Mouse (Mus musculus) megakaryocyte, embryonic 14.5 days (primary cell): ENCODE data around the gene 4932438H23Rik.

Source experiments
- FLI1 ChIP-seq: IDR thresholded peaks from 2 replicates; pipeline ENCODE4 v1.6.1; 2012; ENCODE audit warnings: low read length, inconsistent platforms, mixed read lengths
- GATA1 ChIP-seq: IDR thresholded peaks from 3 replicates; pipeline ENCODE4 v1.6.1; 2012; ENCODE audit warnings: mixed read lengths, low read length, inconsistent platforms, borderline replicate concordance

DNA sequence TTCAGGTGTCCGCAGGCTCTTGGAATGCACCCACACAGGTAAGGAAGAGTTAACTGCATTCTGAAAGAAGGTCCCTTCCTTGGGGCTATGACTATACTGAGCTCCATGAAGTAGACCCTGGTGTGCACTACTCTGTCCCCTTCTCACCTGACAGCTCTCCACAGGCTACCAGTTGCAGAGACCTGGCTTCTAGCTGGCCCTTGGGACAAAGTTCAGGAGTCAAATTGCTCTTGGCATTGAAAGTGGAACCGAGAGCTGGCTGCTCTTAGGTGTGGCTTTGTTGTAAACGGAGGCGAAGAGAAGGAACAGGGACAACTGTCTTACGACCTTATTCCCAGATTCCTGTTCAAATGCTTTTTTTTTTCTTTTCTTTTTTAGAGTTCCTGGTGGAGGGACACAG is 39.8 kb downstream of the 4932438H23Rik start:
- no peak for TF ChIP-seq GATA1
- no peak for TF ChIP-seq FLI1
